Mouse (Mus musculus) lung, embryonic 16.5 days (tissue): ENCODE results near the gene Gcnt2. TPM values are rescaled to one million over a fixed set of nuclear protein-coding genes. Genes with fewer than 3 reads are reported as not detected.
A peak's percentile ranks its signal among the peaks of the same experiment; 100 is the strongest.
"Not testable (repeated sequence)": the region's sequence is repeated elsewhere in the genome, so short reads cannot be mapped to it uniquely, and the experiment has no call there.

Experiments
- ATAC-seq: fragments of 200-750 bp; cut with Nextera tagmentation; 2 replicates; pipeline ENCODE4 v1.8.0; 2017; ENCODE audit warnings: low read depth, mild to moderate bottlenecking, moderate library complexity
- H3K27ac ChIP-seq: fragments of 300-500 bp; sonication (generic); 2 replicates; pipeline ENCODE4 v1.5.1; 2014; ENCODE audit warnings: mild to moderate bottlenecking, control low read depth, low read length
- H3K27me3 ChIP-seq: fragments of 300-500 bp; sonication (generic); 2 replicates; pipeline ENCODE4 v1.6.1; 2014; ENCODE audit warnings: low read depth, low read length, mixed read lengths; ENCODE audit not compliant: control insufficient read depth, insufficient read depth
- H3K36me3 ChIP-seq: fragments of 300-500 bp; sonication (generic); 2 replicates; pipeline ENCODE4 v1.6.1; 2014; ENCODE audit warnings: low read length; ENCODE audit not compliant: control insufficient read depth, insufficient read depth
- H3K4me1 ChIP-seq: fragments of 300-500 bp; sonication (generic); replicated peaks from 2 replicates; pipeline ENCODE4 v1.6.1; 2014; ENCODE audit warnings: low read length, mixed read lengths; ENCODE audit not compliant: control insufficient read depth, insufficient read depth
- H3K4me2 ChIP-seq: fragments of 300-500 bp; sonication (generic); 2 replicates; pipeline ENCODE4 v1.6.1; 2014; ENCODE audit warnings: low read depth, low read length, control low read depth
- H3K4me3 ChIP-seq: fragments of 300-500 bp; sonication (generic); 2 replicates; pipeline ENCODE4 v1.5.1; 2014; ENCODE audit warnings: mild to moderate bottlenecking, low read length, control low read depth
- H3K9ac ChIP-seq: fragments of 300-500 bp; sonication (generic); 2 replicates; pipeline ENCODE4 v1.6.1; 2014; ENCODE audit warnings: low read length, control low read depth
- H3K9me3 ChIP-seq: fragments of 300-500 bp; sonication (generic); 2 replicates; pipeline ENCODE4 v1.6.1; 2016; ENCODE audit warnings: low read length; ENCODE audit not compliant: control insufficient read depth
- WGBS: fragments of 180-500 bp; shearing (Covaris S2); extraction: QIAGEN DNeasy Blood & Tissue Kit; methylation state at CpG from one replicate; pipeline ENCODE4 v1.1.7; 2014; 5-methylcytosine and 5-hydroxymethylcytosine counted together
- polyA plus RNA-seq: library from polyadenylated mRNA; unstranded; fragments of >200 nt; fragmentation: Nextera tagmentation; extraction: Ambion mirVana; gene quantifications from 2 replicates; pipeline ENCODE4 v1.2.1, GENCODE M21; 2015

Gene Gcnt2
- polyA plus RNA-seq, 1 experiment from 2014 or later: 4.5 TPM

- H3K4me2 ChIP-seq: peak overlapping the region; percentile 98
- peak overlapping the region; percentile 61 for H3K4me3 ChIP-seq
- no peaks in the 10 kb centered on the region for H3K36me3 ChIP-seq
- WGBS: under 1% methylated on average over 38 of the region's 38 CpGs
- H3K9ac ChIP-seq: peak overlapping the region; percentile 67
- H3K27ac ChIP-seq: no peak overlapping the region
- peak; percentile 39; the same call in 1 of the 2 replicates for ATAC-seq
- H3K27me3 ChIP-seq: peaks cover 3% of the 10 kb centered on the region; the same call in 1 of the 2 replicates
- no peaks in the 10 kb centered on the region for H3K9me3 ChIP-seq
- peaks cover 25% of the 10 kb centered on the region for H3K4me1 ChIP-seq
Measured at GRCm38 (mm10) chr13:40917161-40918091, 57.9 kb downstream of the Gcnt2 start.

GRCm38 (mm10) chr13:40921326-40922059, 61.9 kb downstream of the Gcnt2 start:
- ATAC-seq: peak; percentile 94

GRCm38 (mm10) chr13:40922311-40922877, 62.8 kb downstream of the Gcnt2 start:
- no peak for ATAC-seq
- Histone ChIP-seq H3K4me2 (no peak overlapping the region), H3K4me3 (no peak overlapping the region), H3K27me3 (peaks cover 3% of the 10 kb centered on the region; the same call in 1 of the 2 replicates), H3K27ac (peak overlapping the region; percentile 41; the same call in 1 of the 2 replicates), H3K4me1 (peaks cover 16% of the 10 kb centered on the region), H3K36me3 (no peaks in the 10 kb centered on the region), H3K9me3 (no peaks in the 10 kb centered on the region), H3K9ac (no peak overlapping the region)
- 75% methylated on average over 11 of the region's 11 CpGs for WGBS

More at GRCm38 (mm10) chr13:40921326-40922059, 61.9 kb downstream of the Gcnt2 start:
- H3K36me3 ChIP-seq: no peaks in the 10 kb centered on the region
- H3K9ac ChIP-seq: no peak overlapping the region
- H3K4me1 ChIP-seq: peaks cover 19% of the 10 kb centered on the region
- no peaks in the 10 kb centered on the region for H3K9me3 ChIP-seq
- 0 out of 2 replicates have a peak overlapping the region, but pooled peaks have one; percentile 9 for H3K4me2 ChIP-seq
- WGBS: 25% methylated on average over 8 of the region's 8 CpGs
- H3K27ac ChIP-seq: peak overlapping the region; percentile 70
- peaks cover 3% of the 10 kb centered on the region; the same call in 1 of the 2 replicates for H3K27me3 ChIP-seq
- H3K4me3 ChIP-seq: no peak overlapping the region

GRCm38 (mm10) chr13:40923756-40924315, 64.3 kb downstream of the Gcnt2 start:
- Histone ChIP-seq H3K4me3 (no peak overlapping the region), H3K27ac (no peak overlapping the region), H3K9ac (no peak overlapping the region), H3K36me3 (no peaks in the 10 kb centered on the region), H3K4me2 (no peak overlapping the region), H3K9me3 (no peaks in the 10 kb centered on the region), H3K27me3 (peaks cover 3% of the 10 kb centered on the region; the same call in 1 of the 2 replicates), H3K4me1 (peaks cover 14% of the 10 kb centered on the region)
- ATAC-seq: no peak
- WGBS: 58% methylated on average over 4 of the region's 4 CpGs

GRCm38 (mm10) chr13:40928192-40928898, 68.8 kb downstream of the Gcnt2 start:
- WGBS: 61% methylated on average over 9 of the region's 9 CpGs
- Histone ChIP-seq H3K27me3 (no peaks in the 10 kb centered on the region), H3K36me3 (no peaks in the 10 kb centered on the region), H3K4me1 (peaks cover 5% of the 10 kb centered on the region), H3K4me3 (no peak overlapping the region), H3K4me2 (no peak overlapping the region), H3K27ac (peak overlapping the region; percentile 86), H3K9ac (peak overlapping the region; percentile 20; the same call in 1 of the 2 replicates), H3K9me3 (no peaks in the 10 kb centered on the region)
- no peak for ATAC-seq

- peak; percentile 90 for ATAC-seq
- H3K9ac ChIP-seq, H3K4me2 ChIP-seq, H3K27ac ChIP-seq, H3K36me3 ChIP-seq, H3K4me3 ChIP-seq, H3K9me3 ChIP-seq, H3K4me1 ChIP-seq, H3K27me3 ChIP-seq: not testable (repeated sequence)
- WGBS: no CpG with 5 or more reads among the region's 2 CpGs
Measured at GRCm38 (mm10) chr13:40931871-40932270, 72.3 kb downstream of the Gcnt2 start.

- Histone ChIP-seq H3K4me3 (no peak overlapping the region), H3K4me1 (peaks cover 5% of the 10 kb centered on the region), H3K9ac (no peak overlapping the region), H3K27ac (no peak overlapping the region), H3K27me3 (no peaks in the 10 kb centered on the region), H3K9me3 (no peaks in the 10 kb centered on the region), H3K4me2 (no peak overlapping the region), H3K36me3 (no peaks in the 10 kb centered on the region)
- 67% methylated on average over 5 of the region's 5 CpGs for WGBS
- ATAC-seq: no peak
Measured at GRCm38 (mm10) chr13:40932573-40932972, 73.0 kb downstream of the Gcnt2 start.

- H3K4me2 ChIP-seq: no peak overlapping the region
- H3K4me3 ChIP-seq: no peak overlapping the region
- no peaks in the 10 kb centered on the region for H3K9me3 ChIP-seq
- no peaks in the 10 kb centered on the region for H3K27me3 ChIP-seq
- no peak overlapping the region for H3K9ac ChIP-seq
- no peaks in the 10 kb centered on the region for H3K36me3 ChIP-seq
- no peak overlapping the region for H3K27ac ChIP-seq
- WGBS: 61% methylated on average over 3 of the region's 3 CpGs
- no peak for ATAC-seq
- H3K4me1 ChIP-seq: peaks cover 5% of the 10 kb centered on the region; the same call in 1 of the 2 replicates
Measured at GRCm38 (mm10) chr13:40934341-40934740, 74.8 kb downstream of the Gcnt2 start.
